16 mouse cellular contexts compared by ENCODE assay signal in genomic region chr9:123754333-123754732, GRCm38 (mm10). TPM values are rescaled to one million over a fixed set of nuclear protein-coding genes. Genes with fewer than 3 reads are reported as not detected.
DNase-seq lines count a peak whose midpoint lies in the region; ATAC-seq and TF ChIP-seq lines count a peak whose summit lies in the region.
"Had no signal": no experiment of that assay in that cellular context is flagged by ENCODE, and none has a peak within 500 bp of the region (broad histone marks: within the 10 kb centered on the region; RNA-seq: fewer than 3 reads in every experiment).

No protein-coding gene starts in this region.

- H3K27ac ChIP-seq in thymus, adult 2 months (ENCODE audit: control insufficient read depth, insufficient read depth, low read length), result peak overlapping the region; percentile 87
- no peak overlapping the region for H3K27ac ChIP-seq in hindbrain, postnatal 0 days
- H3K27ac ChIP-seq: embryonic facial prominence, embryonic 15.5 days; liver, embryonic 15.5 days had no signal

- no peaks in the 10 kb centered on the region for H3K36me3 ChIP-seq in myocyte (ENCODE audit: control insufficient read depth, insufficient read depth)
- no peaks in the 10 kb centered on the region for H3K36me3 ChIP-seq in thymus, adult 2 months (ENCODE audit: control insufficient read depth, insufficient read depth, low read length)
- H3K36me3 ChIP-seq in hindbrain, postnatal 0 days (ENCODE audit: insufficient read depth, low read length), result no peaks in the 10 kb centered on the region
- H3K36me3 ChIP-seq: embryonic facial prominence, embryonic 15.5 days; liver, embryonic 15.5 days had no signal

- no peak overlapping the region for H3K9ac ChIP-seq in hindbrain, postnatal 0 days (replicated peaks; ENCODE audit: low read length)
- H3K9ac ChIP-seq: embryonic facial prominence, embryonic 15.5 days; liver, embryonic 15.5 days had no signal

- 9% methylated on average over 4 of the region's 4 CpGs for WGBS in thymus, adult 2 months
- 96% methylated on average over 4 of the region's 4 CpGs for whole genome bisulfite sequencing in hindbrain, postnatal 0 days

- H3K4me2 ChIP-seq in myocyte (ENCODE audit: low read depth), result no peak overlapping the region
- no peak overlapping the region for H3K4me2 ChIP-seq in hindbrain, postnatal 0 days (ENCODE audit: low read depth, low read length)
- H3K4me2 ChIP-seq: embryonic facial prominence, embryonic 15.5 days; heart, embryonic 11.5 days; liver, embryonic 15.5 days had no signal

- peak; percentile 91 for DNase-seq in heart, adult 11 months
- no peak for DNase-seq in heart, postnatal 4 days
- DNase-seq in T-cell, adult 2 months (ENCODE audit: low spot score), result peak; percentile 96
- DNase-seq in thymus, adult 2 months, result peak; percentile 90
- no peak for DNase-seq in hindbrain, postnatal 0 days (ENCODE audit: low spot score)
- DNase-seq in ovary, adult 18-20 months (ENCODE audit: low spot score), result no peak
- DNase-seq in frontal cortex, postnatal 14 days (ENCODE audit: low spot score in 2 of 2), result no peak
- DNase-seq: cerebellum, postnatal 10 days; kidney, postnatal 4 days; midbrain, embryonic 14.5 days had no signal

- H3ac ChIP-seq in myocyte (ENCODE audit: control insufficient read depth, insufficient read length), result no peak overlapping the region

- ATAC-seq in hindbrain, postnatal 0 days, result no peak
- ATAC-seq: hindbrain, embryonic 16.5 days had no signal

- H3K27me3 ChIP-seq in myocyte (ENCODE audit: control insufficient read depth, insufficient read depth, insufficient read length), result no peaks in the 10 kb centered on the region
- H3K27me3 ChIP-seq in thymus, adult 2 months (ENCODE audit: control insufficient read depth, insufficient read depth, low read length), result no peaks in the 10 kb centered on the region
- no peaks in the 10 kb centered on the region for H3K27me3 ChIP-seq in hindbrain, postnatal 0 days (ENCODE audit: insufficient read depth, low read length)
- H3K27me3 ChIP-seq: embryonic facial prominence, embryonic 15.5 days; liver, embryonic 15.5 days had no signal

- TF ChIP-seq POLR2A in myocyte (IDR thresholded peaks at IDR 0.05; ENCODE audit: insufficient read length, low read depth), result no peak
- peak; percentile 57; the same call in 1 of the 2 replicates for TF ChIP-seq POLR2A in thymus, adult 2 months (IDR thresholded peaks at IDR 0.05; ENCODE audit: control insufficient read depth, extremely low read depth, insufficient read depth, low read length, poor library complexity)

- no peak for TF ChIP-seq CTCF in thymus, adult 2 months (IDR thresholded peaks at IDR 0.05; ENCODE audit: borderline replicate concordance, control insufficient read depth, extremely low read depth, insufficient read depth, low read length, poor library complexity)
- TF ChIP-seq CTCF in hindbrain, postnatal 0 days (IDR thresholded peaks at IDR 0.05; ENCODE audit: low read depth), result no peak

- no peak overlapping the region for H3K4me3 ChIP-seq in myocyte
- H3K4me3 ChIP-seq in thymus, adult 2 months (ENCODE audit: control insufficient read depth, insufficient read depth, low read length), result no peak overlapping the region
- no peak overlapping the region for H3K4me3 ChIP-seq in hindbrain, postnatal 0 days (ENCODE audit: low read length)
- H3K4me3 ChIP-seq: embryonic facial prominence, embryonic 15.5 days; liver, embryonic 15.5 days had no signal

- H3K4me1 ChIP-seq in thymus, adult 2 months (replicated peaks; ENCODE audit: control insufficient read depth, insufficient read depth, low read length), result peaks cover 12% of the 10 kb centered on the region
- no peaks in the 10 kb centered on the region for H3K4me1 ChIP-seq in hindbrain, postnatal 0 days (ENCODE audit: insufficient read depth, low read length)
- H3K4me1 ChIP-seq: embryonic facial prominence, embryonic 15.5 days; liver, embryonic 15.5 days had no signal

- no peaks in the 10 kb centered on the region for H3K79me2 ChIP-seq in myocyte (ENCODE audit: control insufficient read depth, insufficient read depth)

- no peaks in the 10 kb centered on the region for H3K9me3 ChIP-seq in hindbrain, postnatal 0 days (ENCODE audit: low read length)
- H3K9me3 ChIP-seq: embryonic facial prominence, embryonic 15.5 days; liver, embryonic 15.5 days had no signal

TF ChIP-seq in myocyte, 11 proteins besides CTCF, POLR2A, EP300 and RAD21:
- TF ChIP-seq TCF12 (IDR thresholded peaks at IDR 0.05; ENCODE audit: insufficient read depth, poor library complexity, severe bottlenecking) (peak; percentile 9), MYOG (IDR thresholded peaks at IDR 0.05; ENCODE audit: control insufficient read depth in 1 of 3, insufficient read depth in 1 of 3, insufficient read length in 2 of 3, low read depth in 2 of 3) (peak in 1 of 3 experiments; percentile 80), MYOD1 (IDR thresholded peaks at IDR 0.05; ENCODE audit: control insufficient read depth in 1 of 3, insufficient read length in 2 of 3, low read depth in 2 of 3) (peak in 2 of 3 experiments; percentile 61 to 93), USF1 (IDR thresholded peaks at IDR 0.05; ENCODE audit: low read depth) (no peak)

RNA-seq across cellular contexts. Expression of gene Lztfl1, which starts 36.8 kb away (rescaled TPM):
- total RNA-seq in heart, postnatal 4 days (2021), result 10 to 100 TPM; 32.7 to 33.4 TPM
- polyA plus RNA-seq in myocyte (2012; fragmentation: generic; extraction: Trizol), result 7.4 TPM
- 11.8 and 12.1 TPM in 2 replicates for polyA plus RNA-seq in thymus, adult 2 months (2012; rRNA removed)
- total RNA-seq in hindbrain, postnatal 0 days (2014; rRNA removed), result 18.6 and 21.4 TPM in 2 replicates
- polyA plus RNA-seq in hindbrain, postnatal 0 days (2015; fragmentation: Nextera tagmentation; extraction: Ambion mirVana), result 43.3 and 49.0 TPM in 2 replicates

RNA-seq across cellular contexts. Expression of gene Cxcr6, which starts 51.9 kb away (rescaled TPM):
- not detected for total RNA-seq in heart, postnatal 4 days (2021)
- 0.52 TPM for polyA plus RNA-seq in myocyte (2012; fragmentation: generic; extraction: Trizol)
- 4.3 and 4.6 TPM in 2 replicates for polyA plus RNA-seq in thymus, adult 2 months (2012; rRNA removed)
- not detected in 2 replicates for total RNA-seq in hindbrain, postnatal 0 days (2014; rRNA removed)
- polyA plus RNA-seq in hindbrain, postnatal 0 days (2015; fragmentation: Nextera tagmentation; extraction: Ambion mirVana), result 0.18 TPM in 1 of 2 replicates, not detected in the other
- total RNA-seq: left cerebral cortex, postnatal 25 days had no signal

Comparison
In these comparisons a context has a peak if more than half of its experiments do, and no peak if none do; other contexts are left out.
1. DNase-seq: peak in heart, adult 11 months (single experiment), T-cell, adult 2 months (single experiment) and thymus, adult 2 months (single experiment); none in heart, postnatal 4 days (single experiment), hindbrain, postnatal 0 days (single experiment), ovary, adult 18-20 months (single experiment) and frontal cortex, postnatal 14 days (0 of 2).